Mouse (Mus musculus) ES-E14 (cell line): ENCODE measurements at regions not wholly inside any gene's neighbourhood (a gene's known extent, or its start where the extent isn't known, plus 50 kb on each side); places are given as distances from the start of the nearest gene placed in this dataset.

Experiments used
- DNase-seq: peaks from one replicate; pipeline ENCODE4 v3.0.0-alpha.2; 2013; ENCODE audit warnings: low read depth, low spot score
- H3K27ac ChIP-seq: 2 replicates; pipeline ENCODE4 v1.5.1; 2012; ENCODE audit warnings: low read depth, mild to moderate bottlenecking, low read length, moderate library complexity, mixed read lengths; ENCODE audit not compliant: poor library complexity, insufficient read depth, severe bottlenecking
- H3K36me3 ChIP-seq: 2 replicates; pipeline ENCODE4 v1.6.1; 2012; ENCODE audit warnings: mild to moderate bottlenecking, low read length, moderate library complexity, mixed read lengths; ENCODE audit not compliant: control insufficient read depth, poor library complexity, insufficient read depth, severe bottlenecking
- H3K4me1 ChIP-seq, 2 experiments: fragments of 150-350 bp in 1 of 2; sonication (generic) in 1 of 2; 2 replicates each; pipeline ENCODE4 v1.6.1; 2012; ENCODE audit warnings: low read length in 2 of 2, mild to moderate bottlenecking in 1 of 2, mixed read lengths in 1 of 2; ENCODE audit not compliant: control insufficient read depth in 2 of 2, insufficient read depth in 2 of 2, poor library complexity in 1 of 2
- H3K4me3 ChIP-seq, 2 experiments: fragments of 150-350 bp in 1 of 2; sonication (generic) in 1 of 2; 2 replicates each; pipeline ENCODE4 v1.5.1; 2012; ENCODE audit warnings: low read length in 2 of 2, low read depth in 1 of 2, mild to moderate bottlenecking in 1 of 2, mixed read lengths in 1 of 2; ENCODE audit not compliant: insufficient read depth in 1 of 2, poor library complexity in 1 of 2, severe bottlenecking in 1 of 2
- H3K9ac ChIP-seq: 2 replicates; pipeline ENCODE4 v1.6.1; 2012; ENCODE audit warnings: low read depth, mild to moderate bottlenecking, low read length, mixed read lengths; ENCODE audit not compliant: poor library complexity, insufficient read depth, severe bottlenecking
- H3K9me3 ChIP-seq: fragments of 150-350 bp; sonication (generic); 2 replicates; pipeline ENCODE4 v1.6.1; 2012; ENCODE audit warnings: low read depth, mild to moderate bottlenecking, low read length; ENCODE audit not compliant: control insufficient read depth, insufficient read depth
- CHD2 ChIP-seq: IDR thresholded peaks from 2 replicates; pipeline ENCODE4 v1.6.1; 2014; ENCODE audit warnings: mild to moderate bottlenecking, low read depth, low read length, inconsistent platforms
- HCFC1 ChIP-seq: IDR thresholded peaks from 2 replicates; pipeline ENCODE4 v1.6.1; 2012; ENCODE audit warnings: low read length, inconsistent platforms, borderline replicate concordance; ENCODE audit not compliant: insufficient read depth
- MAFK ChIP-seq: IDR thresholded peaks from 2 replicates; pipeline ENCODE4 v1.6.1; 2014; ENCODE audit warnings: mild to moderate bottlenecking, low read depth, low read length, inconsistent platforms; ENCODE audit not compliant: insufficient read depth
- ZC3H11A ChIP-seq: IDR thresholded peaks from 2 replicates; pipeline ENCODE4 v1.6.1; 2012; ENCODE audit warnings: low read depth, mild to moderate bottlenecking, inconsistent platforms, low read length, borderline replicate concordance
- ZNF384 ChIP-seq: IDR thresholded peaks from 2 replicates; pipeline ENCODE4 v1.6.1; 2012; ENCODE audit warnings: low read depth, low read length, inconsistent platforms
- in situ Hi-C, 2 experiments: fragments of 600-800 bp; cut with MboI; formaldehyde crosslinking; loops; one replicate each; pipeline ENCODE4 v1.15.1; 2025; ENCODE audit warnings: low sequenced_read_pairs in 2 of 2, inconsistent platforms in 1 of 2; ENCODE audit not compliant: unreplicated experiment in 2 of 2

DNA sequence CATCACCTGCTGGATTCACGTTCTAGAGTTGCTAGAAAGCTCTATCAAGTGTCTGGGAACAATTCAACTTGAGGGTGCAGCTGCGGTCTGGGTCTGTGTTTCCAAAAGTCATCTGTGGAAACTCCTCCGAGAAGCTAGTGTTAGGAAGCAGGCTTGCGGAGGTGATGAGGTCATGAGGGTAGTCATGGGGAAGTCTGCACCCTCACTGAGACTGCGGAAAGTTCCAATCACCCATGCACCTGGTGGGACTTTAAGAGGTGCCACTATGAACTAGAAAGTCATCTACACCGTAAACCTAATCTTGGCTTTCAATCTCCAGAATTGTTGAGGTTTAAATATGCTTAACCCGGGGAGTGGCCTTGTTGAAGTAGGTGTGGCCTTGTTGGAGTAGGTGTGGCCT, 195.5 kb upstream of the Afdn start:
- no peak for DNase-seq

DNA sequence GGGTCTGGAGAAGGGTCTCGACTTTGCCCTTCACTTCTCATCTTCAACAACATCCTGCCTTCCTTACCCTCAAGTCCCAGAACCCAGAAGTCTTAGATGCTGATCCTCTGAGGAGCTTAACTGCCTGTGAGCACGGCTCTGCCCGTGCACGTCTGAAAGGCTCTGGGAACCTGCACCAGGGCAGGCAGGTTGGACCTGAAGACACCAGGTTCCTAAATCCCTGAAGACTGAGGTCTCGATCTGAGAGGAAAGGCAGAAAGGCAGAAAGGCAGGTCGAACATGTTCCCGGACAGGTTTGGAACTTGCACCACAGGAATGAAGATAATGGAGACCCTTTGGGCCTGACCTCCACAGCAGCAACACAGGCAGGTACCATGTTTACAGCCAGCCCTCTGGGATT, 193.7 kb upstream of the Afdn start:
- no peak overlapping the region for H3K4me3 ChIP-seq
- no peaks in the 10 kb centered on the region for H3K36me3 ChIP-seq
- no peak for TF ChIP-seq ZNF384
- TF ChIP-seq HCFC1: no peak
- TF ChIP-seq MAFK: no peak
- no peak for TF ChIP-seq ZC3H11A
- no peak for TF ChIP-seq CHD2
- H3K9me3 ChIP-seq: no peaks in the 10 kb centered on the region; the same call in 1 of the 2 replicates
- H3K27ac ChIP-seq: no peak overlapping the region
- no peak for DNase-seq
- no peak overlapping the region for H3K9ac ChIP-seq
- no peaks in the 10 kb centered on the region for H3K4me1 ChIP-seq
- in situ Hi-C loops: no loop called here

More for the DNA sequence above, 195.5 kb upstream of the Afdn start:
- in situ Hi-C loops: no loop called here
- Histone ChIP-seq H3K36me3 (no peaks in the 10 kb centered on the region), H3K9ac (no peak overlapping the region), H3K9me3 (no peaks in the 10 kb centered on the region), H3K4me3 (no peak overlapping the region), H3K4me1 (no peaks in the 10 kb centered on the region), H3K27ac (no peak overlapping the region)
- no peak for TF ChIP-seq ZNF384
- no peak for TF ChIP-seq CHD2
- no peak for TF ChIP-seq ZC3H11A
- no peak for TF ChIP-seq HCFC1
- no peak for TF ChIP-seq MAFK

DNA sequence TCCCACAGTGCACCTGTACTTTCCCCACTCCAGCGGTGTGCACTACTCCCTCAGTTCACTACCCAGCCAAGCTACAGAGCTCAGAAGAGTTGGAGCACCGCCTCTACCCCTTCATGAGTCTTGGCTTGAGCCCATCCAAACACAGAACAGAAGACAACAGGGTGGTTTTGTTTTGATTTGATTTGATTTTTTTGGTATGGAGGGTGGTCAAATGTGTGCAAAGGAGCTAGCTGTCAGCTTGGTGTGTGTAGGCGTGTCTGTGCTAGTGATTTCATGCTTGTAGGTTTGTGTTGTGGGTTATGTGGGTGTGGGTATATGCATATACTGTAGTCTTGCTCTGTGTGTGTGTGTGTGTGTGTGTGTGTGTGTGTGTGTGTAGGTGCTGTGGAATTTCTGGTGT, 193.2 kb upstream of the Afdn start:
- H3K4me3 ChIP-seq: no peak overlapping the region
- peaks cover 2% of the 10 kb centered on the region; the same call in 1 of the 2 replicates for H3K9me3 ChIP-seq
- in situ Hi-C loops: no loop called here
- no peak for DNase-seq
- no peak for TF ChIP-seq ZNF384
- no peak for TF ChIP-seq ZC3H11A
- TF ChIP-seq MAFK: no peak
- no peak for TF ChIP-seq HCFC1
- TF ChIP-seq CHD2: no peak
- no peaks in the 10 kb centered on the region for H3K4me1 ChIP-seq
- no peak overlapping the region for H3K27ac ChIP-seq
- no peaks in the 10 kb centered on the region for H3K36me3 ChIP-seq
- H3K9ac ChIP-seq: no peak overlapping the region

- no peak overlapping the region for H3K27ac ChIP-seq
- no peak overlapping the region for H3K9ac ChIP-seq
- no peaks in the 10 kb centered on the region for H3K36me3 ChIP-seq
- in situ Hi-C loops: no loop called here
- no peak for DNase-seq
- TF ChIP-seq ZNF384 (no peak), HCFC1 (no peak), MAFK (no peak), ZC3H11A (no peak), CHD2 (no peak)
- H3K9me3 ChIP-seq: peaks cover 4% of the 10 kb centered on the region; the same call in 1 of the 2 replicates
- H3K4me3 ChIP-seq: no peak overlapping the region
- H3K4me1 ChIP-seq: no peaks in the 10 kb centered on the region
Measured at GRCm38 (mm10) chr17:13570796-13571195, 189.5 kb upstream of the Afdn start.

GRCm38 (mm10) chr17:13572204-13572833, 188.0 kb upstream of the Afdn start:
- no peak for DNase-seq
- Histone ChIP-seq H3K36me3 (no peaks in the 10 kb centered on the region), H3K27ac (no peak overlapping the region), H3K4me3 (no peak overlapping the region), H3K9me3 (peaks cover 5% of the 10 kb centered on the region; the same call in 1 of the 2 replicates), H3K4me1 (no peaks in the 10 kb centered on the region), H3K9ac (no peak overlapping the region)
- TF ChIP-seq ZC3H11A (no peak), ZNF384 (no peak), MAFK (no peak), CHD2 (no peak), HCFC1 (no peak)
- in situ Hi-C loops: no loop called here
